Mouse (Mus musculus) hindbrain, postnatal 0 days (tissue): Measurements from ENCODE around the gene Crot. TPM values are rescaled to one million over a fixed set of nuclear protein-coding genes. Genes with fewer than 3 reads are reported as not detected.

Experiments used
- ATAC-seq: fragments of 200-750 bp; cut with Nextera tagmentation; 2 replicates; pipeline ENCODE4 v1.8.0; 2017; ENCODE audit warnings: mild to moderate bottlenecking, moderate TSS enrichment, moderate library complexity
- DNase-seq: peaks from one replicate; pipeline ENCODE4 v3.0.0-alpha.2; 2015; ENCODE audit warnings: low spot score
- H3K27ac ChIP-seq: fragments of 300-500 bp; sonication (generic); 2 replicates; pipeline ENCODE4 v1.5.1; 2014; ENCODE audit warnings: mild to moderate bottlenecking
- H3K27me3 ChIP-seq: fragments of 300-500 bp; sonication (generic); 2 replicates; pipeline ENCODE4 v1.6.1; 2014; ENCODE audit warnings: low read length, mixed read lengths; ENCODE audit not compliant: insufficient read depth
- H3K36me3 ChIP-seq: fragments of 300-500 bp; sonication (generic); 2 replicates; pipeline ENCODE4 v1.6.1; 2014; ENCODE audit warnings: low read length, mixed read lengths; ENCODE audit not compliant: insufficient read depth
- H3K4me1 ChIP-seq: fragments of 300-500 bp; sonication (generic); 2 replicates; pipeline ENCODE4 v1.6.1; 2014; ENCODE audit warnings: antibody characterized with exemption, low read length, mixed read lengths; ENCODE audit not compliant: insufficient read depth
- H3K4me2 ChIP-seq: fragments of 300-500 bp; sonication (generic); 2 replicates; pipeline ENCODE4 v1.6.1; 2014; ENCODE audit warnings: low read depth, mild to moderate bottlenecking, low read length, moderate library complexity, mixed read lengths
- H3K4me3 ChIP-seq: fragments of 300-500 bp; sonication (generic); 2 replicates; pipeline ENCODE4 v1.5.1; 2014; ENCODE audit warnings: low read length
- H3K9ac ChIP-seq: fragments of 300-500 bp; sonication (generic); replicated peaks from 2 replicates; pipeline ENCODE4 v1.6.1; 2014; ENCODE audit warnings: mild to moderate bottlenecking, low read length, moderate library complexity, mixed read lengths
- H3K9me3 ChIP-seq: fragments of 300-500 bp; sonication (generic); 2 replicates; pipeline ENCODE4 v1.6.1; 2016; ENCODE audit warnings: low read length, mixed read lengths
- CTCF ChIP-seq: IDR thresholded peaks from 2 replicates; pipeline ENCODE4 v1.5.1; 2016; ENCODE audit warnings: antibody characterized with exemption, control low read depth, low read depth
- WGBS: fragments of 180-500 bp; shearing (Covaris S2); extraction: QIAGEN DNeasy Blood & Tissue Kit; methylation state at CpG from one replicate; pipeline ENCODE4 v1.1.7; 2014; 5-methylcytosine and 5-hydroxymethylcytosine counted together
- polyA plus RNA-seq: library from polyadenylated mRNA; unstranded; fragments of >200 nt; fragmentation: Nextera tagmentation; extraction: Ambion mirVana; gene quantifications from 2 replicates; pipeline ENCODE4 v1.2.1, GENCODE M21; 2015
- total RNA-seq: library from RNA; depleted of rRNA; stranded (reverse); fragments of >200 nt; gene quantifications from 2 replicates; pipeline ENCODE4 v1.2.3, GENCODE M21; 2014

The Crot gene
- total and polyA plus RNA-seq, 2 experiments from 2014 or later, result 20.7 to 26.0 TPM

- H3K4me1 ChIP-seq, result no peaks in the 10 kb centered on the region; the same call in 1 of the 2 replicates
- ATAC-seq (no peak), DNase-seq (no peak)
- no peak overlapping the region for H3K27ac ChIP-seq
- H3K4me3 ChIP-seq, result no peak overlapping the region
- no peak overlapping the region for H3K4me2 ChIP-seq
- H3K9ac ChIP-seq, result no peak overlapping the region
- no peaks in the 10 kb centered on the region for H3K27me3 ChIP-seq
- H3K9me3 ChIP-seq, result no peaks in the 10 kb centered on the region
- no peaks in the 10 kb centered on the region for H3K36me3 ChIP-seq
- 48% methylated on average over 7 of the region's 7 CpGs for WGBS
- TF ChIP-seq CTCF, result no peak
Observed at GRCm38 (mm10) chr5:9039978-9040377, 42.9 kb upstream of the Crot start.

GRCm38 (mm10) chr5:9037292-9037691, 40.2 kb upstream of the Crot start:
- WGBS, result 84% methylated on average over 4 of the region's 4 CpGs
- H3K9ac ChIP-seq, result no peak overlapping the region
- TF ChIP-seq CTCF, result no peak
- DNase-seq, result no peak
- no peak overlapping the region for H3K4me2 ChIP-seq
- no peaks in the 10 kb centered on the region for H3K27me3 ChIP-seq
- no peaks in the 10 kb centered on the region for H3K36me3 ChIP-seq
- no peaks in the 10 kb centered on the region for H3K9me3 ChIP-seq
- no peaks in the 10 kb centered on the region; the same call in 1 of the 2 replicates for H3K4me1 ChIP-seq
- no peak overlapping the region for H3K4me3 ChIP-seq
- no peak overlapping the region for H3K27ac ChIP-seq
- no peak for ATAC-seq

GRCm38 (mm10) chr5:9035457-9035856, 38.3 kb upstream of the Crot start:
- Histone ChIP-seq H3K36me3 (no peaks in the 10 kb centered on the region), H3K4me1 (no peaks in the 10 kb centered on the region), H3K9ac (no peak overlapping the region), H3K9me3 (no peaks in the 10 kb centered on the region), H3K4me3 (no peak overlapping the region), H3K27ac (no peak overlapping the region), H3K4me2 (no peak overlapping the region), H3K27me3 (no peaks in the 10 kb centered on the region)
- no peak for ATAC-seq
- 83% methylated on average over 4 of the region's 4 CpGs for WGBS
- no peak for DNase-seq
- TF ChIP-seq CTCF, result no peak

GRCm38 (mm10) chr5:9034535-9034934, 37.4 kb upstream of the Crot start:
- 90% methylated on average over 9 of the region's 9 CpGs for WGBS
- DNase-seq (no peak), ATAC-seq (no peak)
- Histone ChIP-seq H3K4me1 (no peaks in the 10 kb centered on the region), H3K27me3 (no peaks in the 10 kb centered on the region), H3K9ac (no peak overlapping the region), H3K9me3 (no peaks in the 10 kb centered on the region), H3K27ac (no peak overlapping the region), H3K4me2 (no peak overlapping the region), H3K36me3 (no peaks in the 10 kb centered on the region), H3K4me3 (no peak overlapping the region)
- TF ChIP-seq CTCF, result no peak

- Histone ChIP-seq H3K9me3 (no peaks in the 10 kb centered on the region), H3K4me1 (no peaks in the 10 kb centered on the region), H3K27me3 (no peaks in the 10 kb centered on the region), H3K36me3 (no peaks in the 10 kb centered on the region), H3K9ac (no peak overlapping the region), H3K27ac (no peak overlapping the region), H3K4me3 (no peak overlapping the region), H3K4me2 (no peak overlapping the region)
- TF ChIP-seq CTCF, result no peak
- ATAC-seq, result no peak
- 89% methylated on average over 5 of the region's 5 CpGs for whole genome bisulfite sequencing
- DNase-seq, result no peak
Observed at GRCm38 (mm10) chr5:9033843-9034242, 36.7 kb upstream of the Crot start.

- Histone ChIP-seq H3K4me3 (no peak overlapping the region), H3K27ac (no peak overlapping the region), H3K4me1 (no peaks in the 10 kb centered on the region), H3K36me3 (no peaks in the 10 kb centered on the region), H3K27me3 (no peaks in the 10 kb centered on the region), H3K9me3 (no peaks in the 10 kb centered on the region), H3K4me2 (no peak overlapping the region), H3K9ac (no peak overlapping the region)
- ATAC-seq, result no peak
- TF ChIP-seq CTCF, result no peak
- 92% methylated on average over 1 of the region's 1 CpGs for WGBS
- DNase-seq, result no peak
Observed at GRCm38 (mm10) chr5:9032641-9033040, 35.5 kb upstream of the Crot start.

- no peak for TF ChIP-seq CTCF
- Histone ChIP-seq H3K9me3 (no peaks in the 10 kb centered on the region), H3K4me3 (no peak overlapping the region), H3K4me2 (no peak overlapping the region), H3K27ac (no peak overlapping the region), H3K36me3 (no peaks in the 10 kb centered on the region), H3K9ac (no peak overlapping the region), H3K4me1 (no peaks in the 10 kb centered on the region), H3K27me3 (no peaks in the 10 kb centered on the region)
- DNase-seq (no peak), ATAC-seq (no peak)
- WGBS, result 75% methylated on average over 8 of the region's 8 CpGs
Observed at GRCm38 (mm10) chr5:9032101-9032590, 35.0 kb upstream of the Crot start.
